Mouse (Mus musculus): ENCODE measurements around the gene 4933428G20Rik.

DNA sequence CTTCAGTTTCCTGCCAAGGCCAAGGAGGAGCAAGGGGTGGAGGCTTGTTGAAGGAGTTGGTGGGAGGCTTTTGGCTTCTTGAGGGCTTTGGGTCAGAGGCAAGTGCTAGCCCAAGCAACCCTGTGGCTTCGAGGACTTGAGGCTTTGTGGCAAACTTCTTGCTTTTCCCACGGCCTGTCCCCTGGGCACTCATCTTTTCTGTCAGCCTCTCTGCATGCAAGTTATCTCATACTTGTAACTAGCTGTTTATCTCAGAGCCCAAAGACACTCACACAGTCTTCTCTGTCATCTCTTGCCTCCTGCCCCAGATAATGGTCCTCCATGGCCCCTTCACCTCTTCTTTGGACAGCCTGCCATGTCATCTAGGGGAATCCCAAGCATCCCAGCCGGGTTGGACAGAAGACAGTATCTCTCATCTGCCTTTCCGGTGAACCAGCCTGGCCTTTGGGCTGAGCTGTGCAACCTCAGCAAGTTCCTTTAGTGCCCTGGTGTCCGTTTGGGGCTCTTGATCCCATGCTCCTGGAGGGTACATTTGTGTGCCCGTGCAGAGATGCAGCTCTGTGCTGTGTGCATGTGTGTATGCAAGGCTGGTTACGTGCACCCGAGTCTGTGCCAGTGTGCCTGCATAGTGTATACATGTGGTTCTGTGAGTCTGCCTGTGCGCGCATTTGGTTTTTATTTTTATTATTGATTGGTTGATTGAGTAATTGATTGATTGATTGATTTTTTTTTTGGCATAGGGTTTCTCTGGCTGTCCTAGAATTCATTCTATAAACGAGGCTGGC is 57.1 kb downstream of the 4933428G20Rik start:
- TF ChIP-seq POLR2AphosphoS5 (IDR thresholded peaks at IDR 0.05; ENCODE audit: insufficient replicate concordance, low read depth, low read length), result no peak
- TF ChIP-seq TAL1 (conservative IDR thresholded peaks at IDR 0.05; ENCODE audit: low read depth, low read length), result no peak
- TF ChIP-seq CTCF (IDR thresholded peaks at IDR 0.05; ENCODE audit: low read depth, low read length), result no peak
- no peak for TF ChIP-seq GATA1 (IDR thresholded peaks at IDR 0.05; ENCODE audit: borderline replicate concordance, low read length)
